Mouse (Mus musculus) megakaryocyte, embryonic 14.5 days (primary cell): ENCODE measurements around the gene Bmp5. TPM values are rescaled to one million over a fixed set of nuclear protein-coding genes. Genes with fewer than 3 reads are reported as not detected.
"Not testable (repeated sequence)": the region's sequence is repeated elsewhere in the genome, so short reads cannot be mapped to it uniquely, and the experiment has no call there.

ENCODE experiments used
- H3K27me3 ChIP-seq: replicated peaks from 2 replicates; pipeline ENCODE3; 2012; ENCODE audit warnings: inconsistent platforms
- H3K36me3 ChIP-seq: replicated peaks from 2 replicates; pipeline ENCODE3; 2012; ENCODE audit warnings: low read length, inconsistent platforms, mixed read lengths
- H3K4me1 ChIP-seq: 2 replicates; pipeline ENCODE4 v1.6.1; 2012; ENCODE audit warnings: inconsistent platforms
- H3K4me3 ChIP-seq: replicated peaks from 2 replicates; pipeline ENCODE3; 2012; ENCODE audit warnings: moderate library complexity, mild to moderate bottlenecking, inconsistent platforms
- H3K9me3 ChIP-seq: 2 replicates; pipeline ENCODE4 v1.6.1; 2012; ENCODE audit warnings: inconsistent platforms
- FLI1 ChIP-seq: IDR thresholded peaks from 2 replicates; pipeline ENCODE4 v1.6.1; 2012; ENCODE audit warnings: low read length, inconsistent platforms, mixed read lengths
- GATA1 ChIP-seq: IDR thresholded peaks from 3 replicates; pipeline ENCODE4 v1.6.1; 2012; ENCODE audit warnings: mixed read lengths, low read length, inconsistent platforms, borderline replicate concordance
- polyA plus RNA-seq: library from polyadenylated mRNA; stranded (reverse); fragments of >175 nt; gene quantifications from 2 replicates; pipeline ENCODE4 v1.2.3, GENCODE M21; 2012; ENCODE audit warnings: low replicate concordance; ENCODE audit not compliant: insufficient read depth

Bmp5 gene
- polyA plus RNA-seq, 1 experiment = not detected

DNA sequence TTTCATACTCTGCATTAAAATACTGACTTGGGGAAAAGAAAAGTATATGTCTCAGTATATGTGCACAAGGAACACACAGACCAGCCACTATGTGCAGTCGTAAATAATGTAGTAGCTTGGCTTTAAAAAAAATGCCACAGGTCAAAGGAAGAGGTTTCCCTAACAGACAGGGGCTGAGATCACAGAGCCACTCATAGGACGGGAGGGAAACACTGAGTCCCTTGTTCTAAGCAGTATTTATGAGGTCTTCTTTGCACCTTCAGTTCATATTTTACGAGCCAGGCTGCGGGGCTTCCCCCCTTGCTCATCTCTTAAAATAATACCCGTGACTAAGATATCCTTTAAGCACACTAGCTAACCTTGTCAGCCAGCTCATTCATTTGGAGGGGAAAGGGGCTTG, 6.4 kb downstream of the Bmp5 start:
- Histone ChIP-seq H3K4me1 (no peaks in the 10 kb centered on the region), H3K27me3 (no peaks in the 10 kb centered on the region)

DNA sequence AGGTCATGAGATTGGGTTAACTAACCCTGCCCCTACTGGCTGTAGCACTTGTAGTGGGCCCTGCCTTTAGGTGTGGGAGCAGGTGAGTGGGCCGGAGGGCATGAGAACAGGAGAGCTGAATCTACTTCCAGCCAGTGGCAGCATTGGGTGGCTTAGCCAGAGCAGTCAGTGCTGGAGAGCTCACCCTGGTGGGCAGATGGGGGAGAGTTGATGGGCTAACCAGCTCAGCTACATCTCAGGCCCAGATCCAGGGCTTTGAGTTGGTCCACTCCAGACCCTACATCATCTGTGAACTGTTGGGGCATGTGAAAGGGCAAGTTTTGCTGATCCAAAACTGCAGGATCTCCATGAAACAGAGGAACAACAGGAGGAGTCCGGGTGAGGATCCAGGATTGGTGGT, 8.4 kb downstream of the Bmp5 start:
- TF ChIP-seq GATA1 = no peak
- TF ChIP-seq FLI1 = no peak

More for the DNA sequence above, 6.4 kb downstream of the Bmp5 start:
- Histone ChIP-seq H3K9me3 (no peaks in the 10 kb centered on the region), H3K4me3 (no peak overlapping the region), H3K36me3 (no peaks in the 10 kb centered on the region)
- TF ChIP-seq GATA1 = no peak
- TF ChIP-seq FLI1 = no peak

GRCm38 (mm10) chr9:75785959-75786358, 10.8 kb downstream of the Bmp5 start:
- Histone ChIP-seq H3K9me3 (0 out of 2 replicates have a peak, but pooled peaks cover 4% of the 10 kb centered on the region), H3K27me3 (no peaks in the 10 kb centered on the region), H3K4me1 (no peaks in the 10 kb centered on the region), H3K36me3 (no peaks in the 10 kb centered on the region), H3K4me3 (no peak overlapping the region)
- TF ChIP-seq GATA1 (no peak), FLI1 (no peak)

More for the DNA sequence above, 8.4 kb downstream of the Bmp5 start:
- 0 out of 2 replicates have a peak, but pooled peaks cover 4% of the 10 kb centered on the region for H3K9me3 ChIP-seq
- no peaks in the 10 kb centered on the region for H3K27me3 ChIP-seq
- H3K4me1 ChIP-seq = no peaks in the 10 kb centered on the region
- no peaks in the 10 kb centered on the region for H3K36me3 ChIP-seq
- no peak overlapping the region for H3K4me3 ChIP-seq

GRCm38 (mm10) chr9:75787121-75787520, 12.0 kb downstream of the Bmp5 start:
- Histone ChIP-seq H3K36me3 (no peaks in the 10 kb centered on the region), H3K4me3 (no peak overlapping the region), H3K27me3 (no peaks in the 10 kb centered on the region), H3K4me1 (no peaks in the 10 kb centered on the region), H3K9me3 (0 out of 2 replicates have a peak, but pooled peaks cover 4% of the 10 kb centered on the region)
- no peak for TF ChIP-seq FLI1
- no peak for TF ChIP-seq GATA1

- Histone ChIP-seq H3K36me3 (no peaks in the 10 kb centered on the region), H3K4me1 (no peaks in the 10 kb centered on the region), H3K4me3 (no peak overlapping the region), H3K27me3 (no peaks in the 10 kb centered on the region), H3K9me3 (0 out of 2 replicates have a peak, but pooled peaks cover 4% of the 10 kb centered on the region)
- TF ChIP-seq FLI1 (no peak), GATA1 (no peak)
Measured at GRCm38 (mm10) chr9:75789879-75790428, 14.8 kb downstream of the Bmp5 start.

- no peaks in the 10 kb centered on the region for H3K36me3 ChIP-seq
- no peaks in the 10 kb centered on the region for H3K4me1 ChIP-seq
- no peaks in the 10 kb centered on the region for H3K27me3 ChIP-seq
- TF ChIP-seq FLI1 (no peak), GATA1 (no peak)
- no peaks in the 10 kb centered on the region for H3K9me3 ChIP-seq
- H3K4me3 ChIP-seq = no peak overlapping the region
Measured at GRCm38 (mm10) chr9:75804940-75805339, 29.8 kb downstream of the Bmp5 start.

DNA sequence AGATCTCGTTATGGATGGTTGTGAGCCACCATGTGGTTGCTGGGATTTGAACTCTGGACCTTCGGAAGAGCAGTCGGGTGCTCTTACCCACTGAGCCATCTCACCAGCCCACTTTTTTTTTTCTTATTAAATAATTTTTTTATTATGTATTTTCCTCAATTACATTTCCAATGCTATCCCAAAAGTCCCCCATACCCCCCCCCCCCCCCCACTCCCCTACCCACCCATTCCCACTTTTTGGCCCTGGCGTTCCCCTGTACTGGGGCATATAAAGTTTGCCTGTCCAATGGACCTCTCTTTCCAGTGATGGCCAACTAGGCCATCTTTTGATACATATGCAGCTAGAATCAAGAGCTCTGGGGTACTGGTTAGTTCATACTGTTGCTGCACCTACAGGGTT, 33.0 kb downstream of the Bmp5 start:
- H3K36me3 ChIP-seq, H3K4me1 ChIP-seq, H3K9me3 ChIP-seq, H3K4me3 ChIP-seq, H3K27me3 ChIP-seq: not testable (repeated sequence)

DNA sequence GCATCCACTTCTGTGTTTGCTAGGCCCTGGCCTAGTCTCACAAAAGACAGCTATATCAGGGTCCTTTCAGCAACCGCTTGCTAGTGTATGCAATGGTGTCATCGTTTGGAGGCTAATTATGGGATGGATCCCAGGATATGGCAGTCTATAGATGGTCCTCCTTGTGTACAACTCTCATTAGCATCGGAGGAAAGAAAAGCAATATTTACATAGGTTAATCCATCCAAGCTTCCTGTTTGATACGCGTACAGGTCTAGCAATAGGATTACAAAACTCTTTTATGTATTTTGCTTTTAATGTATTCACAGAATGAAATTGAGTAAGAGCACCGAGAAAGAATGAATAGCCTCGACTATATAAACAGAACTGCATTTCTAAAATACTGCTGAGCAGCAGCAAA, 33.5 kb downstream of the Bmp5 start:
- no peaks in the 10 kb centered on the region for H3K4me1 ChIP-seq
- no peak overlapping the region for H3K4me3 ChIP-seq
- TF ChIP-seq GATA1 (no peak), FLI1 (no peak)
- no peaks in the 10 kb centered on the region for H3K9me3 ChIP-seq
- no peaks in the 10 kb centered on the region for H3K27me3 ChIP-seq
- no peaks in the 10 kb centered on the region for H3K36me3 ChIP-seq

DNA sequence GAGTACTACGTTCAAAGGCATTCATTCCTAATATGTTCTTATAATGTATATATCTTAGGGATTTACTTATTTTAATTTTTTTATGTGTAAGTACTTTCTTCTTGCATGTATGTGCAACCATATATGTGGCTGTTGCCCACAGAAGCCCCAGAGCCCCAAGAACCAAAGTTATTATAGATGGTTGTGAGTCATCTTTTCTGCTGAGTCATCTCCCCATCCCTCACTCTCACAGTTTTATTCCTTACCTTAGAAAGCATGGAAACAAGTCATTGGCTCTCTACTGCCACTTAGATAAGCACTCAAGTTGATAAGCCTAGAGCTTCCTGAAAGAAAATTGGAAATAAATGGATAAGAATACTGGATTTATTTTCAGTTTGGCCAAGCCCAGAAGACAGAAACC, 40.0 kb downstream of the Bmp5 start:
- H3K4me3 ChIP-seq = no peak overlapping the region
- H3K27me3 ChIP-seq = no peaks in the 10 kb centered on the region
- H3K4me1 ChIP-seq = no peaks in the 10 kb centered on the region
- no peaks in the 10 kb centered on the region for H3K9me3 ChIP-seq
- TF ChIP-seq GATA1 = no peak
- TF ChIP-seq FLI1 = no peak
- H3K36me3 ChIP-seq = no peaks in the 10 kb centered on the region

GRCm38 (mm10) chr9:75818400-75818799, 43.2 kb downstream of the Bmp5 start:
- no peaks in the 10 kb centered on the region for H3K9me3 ChIP-seq
- TF ChIP-seq GATA1 (no peak), FLI1 (no peak)
- H3K27me3 ChIP-seq = no peaks in the 10 kb centered on the region
- H3K4me3 ChIP-seq = no peak overlapping the region
- H3K4me1 ChIP-seq = no peaks in the 10 kb centered on the region
- no peaks in the 10 kb centered on the region for H3K36me3 ChIP-seq

DNA sequence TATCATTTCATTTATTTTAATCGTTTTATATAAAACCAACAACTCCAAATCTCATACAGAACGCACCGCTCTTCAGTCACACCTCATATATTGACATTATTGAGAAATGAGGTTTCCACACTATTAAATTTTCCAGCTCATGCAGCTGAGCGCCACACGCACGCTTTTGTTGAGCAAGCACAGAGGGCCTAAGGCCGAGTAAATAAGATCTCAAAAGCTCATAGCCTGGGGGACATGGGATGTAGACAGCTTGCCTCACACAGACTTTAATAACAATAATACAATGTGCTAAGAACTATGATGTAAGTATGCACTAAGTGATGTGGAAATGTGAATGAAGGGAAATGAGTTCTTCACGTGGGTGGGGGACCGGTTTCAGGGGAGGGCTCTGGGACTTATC, 57.3 kb downstream of the Bmp5 start:
- Histone ChIP-seq H3K27me3 (no peaks in the 10 kb centered on the region), H3K4me3 (no peak overlapping the region), H3K36me3 (no peaks in the 10 kb centered on the region), H3K4me1 (no peaks in the 10 kb centered on the region), H3K9me3 (no peaks in the 10 kb centered on the region)
- TF ChIP-seq FLI1 (no peak), GATA1 (no peak)
